Mouse (Mus musculus): ENCODE results near the gene Ccl26.
"Not testable (repeated sequence)": the region's sequence is repeated elsewhere in the genome, so short reads cannot be mapped to it uniquely, and the experiment has no call there.

The Ccl26 gene

DNA sequence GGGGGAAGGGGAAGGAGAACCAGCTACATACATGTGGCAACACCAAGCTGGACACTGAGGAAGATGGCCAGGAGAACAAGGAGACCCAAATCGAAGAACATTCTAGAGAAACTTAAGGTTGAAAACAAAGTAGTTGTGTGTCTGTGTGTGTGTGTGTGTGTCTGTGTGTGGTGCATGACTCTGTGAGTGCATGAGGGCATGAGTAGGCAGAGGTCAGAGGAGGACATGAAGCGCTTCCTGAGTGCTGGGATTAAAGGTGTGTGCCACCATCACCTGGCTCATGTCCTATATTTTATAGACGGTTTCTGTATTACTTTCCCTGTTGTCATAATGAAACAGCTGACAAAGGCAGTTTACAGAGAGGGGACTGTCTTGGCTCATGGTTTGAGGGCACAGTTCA, at the start of gene Ccl26:
TSS of gene Ccl26 (minus strand) at position 101 of the 400 bp plus-strand sequence.
- no peak for DNase-seq (ENCODE audit: low spot score in 2 of 2)

DNA sequence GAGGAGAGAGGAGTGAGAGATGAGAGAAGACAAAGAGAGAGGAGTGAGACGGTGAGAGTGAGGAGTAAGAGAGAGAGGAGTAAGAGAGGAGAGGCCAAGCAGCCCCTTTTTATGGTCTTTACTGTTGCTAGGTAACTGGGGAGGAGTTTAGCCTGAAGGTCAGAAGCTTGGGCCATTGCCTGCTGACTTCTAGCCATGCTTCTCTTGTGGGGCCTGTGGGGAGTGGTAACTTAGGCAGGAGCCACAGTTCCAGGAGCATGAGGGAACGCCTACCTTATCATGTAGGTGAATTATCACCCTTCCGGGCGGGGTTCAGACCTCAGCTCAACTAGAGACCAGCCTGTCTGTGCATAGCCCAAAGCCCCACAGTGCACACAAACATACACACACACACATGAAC, 46.4 kb upstream of the Ccl26 start:
- DNase-seq (ENCODE audit: low spot score in 2 of 2): no peak

DNA sequence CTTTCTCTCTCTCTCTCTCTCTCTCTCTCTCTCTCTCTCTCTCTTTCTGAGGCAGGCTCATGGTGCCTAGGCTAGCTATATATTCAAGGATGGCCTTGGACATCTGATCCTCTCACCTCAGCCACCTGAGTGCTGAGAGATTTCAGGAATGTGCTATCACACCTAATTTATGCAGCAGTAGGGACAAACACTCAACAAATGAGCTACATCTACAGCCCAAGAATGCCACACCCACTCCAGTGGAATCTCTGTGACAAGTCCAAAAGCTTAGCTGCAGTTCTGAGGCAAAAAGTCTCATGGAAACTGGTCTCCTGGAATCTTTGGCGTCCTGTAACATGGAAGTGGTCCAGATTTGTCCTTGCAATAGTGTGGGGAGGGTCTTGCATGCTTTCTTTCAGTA, 44.2 kb upstream of the Ccl26 start:
- DNase-seq (ENCODE audit: low spot score in 2 of 2): no peak

- not testable (repeated sequence) for DNase-seq (ENCODE audit: low spot score in 2 of 2)
Measured at GRCm38 (mm10) chr5:135606717-135607116, 43.3 kb upstream of the Ccl26 start.

DNA sequence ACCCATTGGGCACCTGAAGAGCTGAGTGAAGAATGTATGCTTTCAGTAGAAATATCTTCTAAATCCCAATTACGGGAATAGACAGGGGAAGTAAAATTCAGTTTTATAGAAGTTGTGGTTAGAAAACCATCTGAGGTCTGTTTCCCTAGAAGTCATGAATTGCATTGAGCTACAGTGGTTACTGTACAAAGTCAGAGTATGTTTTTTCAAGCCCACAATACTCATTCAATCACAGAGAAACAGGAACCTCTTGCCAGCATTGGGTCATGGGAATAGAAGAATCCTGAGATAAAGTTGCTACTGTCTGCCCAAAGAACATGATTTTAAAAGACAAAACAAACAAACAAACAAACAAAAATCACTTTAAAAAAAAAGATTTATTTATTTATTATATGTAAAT, 41.3 kb upstream of the Ccl26 start:
- DNase-seq (ENCODE audit: low spot score in 2 of 2): not testable (repeated sequence)

DNA sequence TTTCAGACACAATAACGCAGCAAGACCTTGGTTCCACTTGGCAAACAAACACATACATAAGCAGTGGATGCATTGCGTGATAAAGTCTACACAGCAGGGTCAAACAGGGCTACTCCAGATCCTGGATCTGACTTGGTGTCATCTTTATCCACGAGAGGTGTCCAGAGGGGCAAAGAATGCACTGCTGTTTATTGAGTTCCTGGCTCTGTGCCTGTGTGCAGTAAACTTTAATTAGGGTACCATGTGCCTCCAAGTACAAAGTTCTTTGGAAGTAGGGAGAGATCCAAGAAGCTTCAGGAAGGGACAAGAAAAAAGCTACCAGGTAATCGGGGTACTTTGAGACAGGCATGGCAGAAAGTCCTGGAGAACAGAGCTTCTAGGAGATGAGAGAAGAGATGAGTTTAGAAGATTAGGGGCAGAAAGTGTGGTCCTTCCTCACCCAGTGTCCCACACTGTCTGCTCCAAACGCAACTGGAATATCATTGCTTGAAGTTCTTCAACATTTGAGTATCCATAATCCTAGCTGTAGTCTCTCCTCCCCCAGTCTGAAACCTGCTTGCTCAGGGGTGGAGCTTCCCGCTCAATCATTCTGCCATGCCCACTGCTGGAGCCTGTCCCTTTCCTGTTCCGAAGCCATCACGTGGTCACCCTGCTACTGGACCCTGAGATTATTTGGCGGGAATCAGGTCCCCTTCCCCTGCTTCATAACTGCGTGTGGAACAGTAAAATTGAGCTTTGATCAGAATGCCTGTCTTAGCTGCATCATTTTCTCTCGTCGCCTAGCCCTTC, 26.8 kb upstream of the Ccl26 start:
- no peak for DNase-seq (ENCODE audit: low spot score in 2 of 2)

DNA sequence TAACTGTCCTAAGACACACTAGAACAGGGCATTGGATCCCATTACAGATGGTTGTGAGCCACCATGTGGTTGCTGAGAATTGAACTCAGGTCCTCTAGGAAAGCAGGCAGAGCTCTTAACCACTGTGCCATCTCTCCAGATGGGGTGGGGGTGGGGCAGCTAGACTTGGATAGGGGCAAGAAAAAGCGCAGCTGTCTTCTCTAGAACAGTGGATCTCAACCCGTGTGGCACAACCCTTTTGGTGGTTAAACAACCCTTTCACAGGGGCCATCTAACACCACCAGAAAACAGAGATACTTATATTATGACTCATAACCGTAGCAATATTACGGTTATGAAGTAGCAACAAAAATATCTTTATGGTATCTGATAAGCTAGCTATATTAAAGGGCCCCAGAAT, 24.4 kb upstream of the Ccl26 start:
- DNase-seq (ENCODE audit: low spot score in 2 of 2): no peak

- no peak for DNase-seq (ENCODE audit: low spot score in 2 of 2)
Measured at GRCm38 (mm10) chr5:135585691-135586090, 22.3 kb upstream of the Ccl26 start.

- no peak for DNase-seq (ENCODE audit: low spot score in 2 of 2)
Measured at GRCm38 (mm10) chr5:135582330-135582729, 19.0 kb upstream of the Ccl26 start.

DNA sequence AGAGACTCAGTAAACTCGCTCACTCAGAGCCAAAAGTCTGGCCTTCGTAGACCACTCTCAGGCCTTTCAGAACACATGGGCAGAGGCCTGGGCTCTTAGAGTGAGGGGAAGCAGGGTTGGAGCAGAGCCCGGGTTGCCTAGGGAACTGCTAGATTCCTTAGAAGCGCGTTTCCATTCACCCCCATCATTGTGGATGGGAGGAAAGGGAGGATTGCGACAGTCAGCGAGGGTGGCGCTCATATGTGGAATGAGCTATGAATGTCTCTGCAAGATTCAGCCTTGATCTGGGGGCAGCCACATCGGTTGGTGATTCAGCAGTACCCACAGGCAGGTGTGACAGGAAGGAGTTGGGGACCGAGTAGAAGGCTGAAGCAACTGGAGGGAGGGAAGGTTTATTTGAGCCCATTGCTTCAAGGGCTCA, 16.0 kb upstream of the Ccl26 start:
- DNase-seq (ENCODE audit: low spot score in 2 of 2): no peak

- DNase-seq (ENCODE audit: low spot score in 2 of 2): no peak
Measured at GRCm38 (mm10) chr5:135576055-135576454, 12.7 kb upstream of the Ccl26 start.

DNA sequence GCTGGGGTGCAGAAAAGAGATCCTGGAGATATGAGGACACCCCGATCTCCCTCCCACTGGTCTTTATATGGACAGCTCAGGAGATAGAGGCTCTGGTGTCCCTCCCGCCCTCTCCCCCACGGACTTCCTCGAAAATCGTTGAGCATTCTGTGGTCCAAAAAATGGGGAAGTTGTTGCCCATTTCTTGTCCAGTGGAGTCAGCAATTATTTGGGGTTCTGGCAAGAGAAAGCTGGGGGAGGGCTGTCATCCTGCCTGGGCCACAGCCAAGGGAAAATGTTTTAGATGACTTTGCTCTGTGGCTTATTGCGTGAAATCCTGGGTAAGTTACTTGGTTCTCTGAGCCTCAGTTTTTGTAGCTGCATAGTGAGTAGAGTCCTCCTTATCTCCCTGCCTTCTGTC, 9.6 kb upstream of the Ccl26 start, which contains the start of gene Ccl24:
TSS of gene Ccl24 (minus strand) at position 44 of the 400 bp plus-strand sequence.
- DNase-seq (ENCODE audit: low spot score in 2 of 2): peak; percentile 42 to 55

DNA sequence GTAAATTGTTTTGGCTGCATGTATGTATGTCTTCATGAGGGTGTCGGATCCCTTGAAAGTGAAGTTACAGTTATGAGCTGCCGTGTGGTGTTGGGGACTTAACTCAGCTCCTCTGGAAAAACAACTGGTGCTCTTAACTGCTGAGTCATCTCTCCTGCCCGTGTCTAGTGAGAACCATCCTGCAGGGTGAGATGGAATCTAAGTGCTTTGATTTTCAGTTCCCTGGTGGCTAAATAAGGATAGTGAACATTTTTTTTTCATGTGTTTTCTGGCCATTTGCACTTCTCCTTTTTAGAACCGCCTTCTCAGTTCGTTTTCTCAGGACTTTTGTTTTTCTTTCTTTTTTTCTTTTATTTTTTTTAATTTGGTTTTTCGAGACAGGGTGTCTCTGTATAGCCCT, 5.3 kb upstream of the Ccl26 start:
- no peak for DNase-seq (ENCODE audit: low spot score in 2 of 2)

- no peak for DNase-seq (ENCODE audit: low spot score in 2 of 2)
Measured at GRCm38 (mm10) chr5:135567556-135568265, 4.3 kb upstream of the Ccl26 start.

DNA sequence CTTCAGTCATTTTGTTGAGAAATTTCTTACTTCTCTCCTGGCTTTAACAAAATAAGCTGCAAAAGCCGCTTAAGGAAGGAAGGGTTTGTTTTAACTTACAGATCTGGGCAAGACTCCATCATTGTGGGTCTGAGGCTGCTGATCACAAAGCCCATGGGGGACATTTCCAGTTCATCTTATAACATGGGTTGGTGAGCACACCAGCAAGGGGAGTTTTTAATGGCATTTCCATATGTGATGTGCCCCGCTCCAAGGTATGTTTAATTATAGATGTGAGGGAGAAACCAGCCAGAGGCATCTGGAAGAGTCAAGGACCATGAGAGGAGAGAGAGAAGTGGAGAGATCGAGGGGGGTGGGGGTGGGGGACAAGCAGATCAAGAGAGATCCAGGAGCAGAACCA, 5.7 kb downstream of the Ccl26 start:
- DNase-seq (ENCODE audit: low spot score in 2 of 2): no peak

- no peak for DNase-seq (ENCODE audit: low spot score in 2 of 2)
Measured at GRCm38 (mm10) chr5:135557051-135557450, 6.3 kb downstream of the Ccl26 start.

DNA sequence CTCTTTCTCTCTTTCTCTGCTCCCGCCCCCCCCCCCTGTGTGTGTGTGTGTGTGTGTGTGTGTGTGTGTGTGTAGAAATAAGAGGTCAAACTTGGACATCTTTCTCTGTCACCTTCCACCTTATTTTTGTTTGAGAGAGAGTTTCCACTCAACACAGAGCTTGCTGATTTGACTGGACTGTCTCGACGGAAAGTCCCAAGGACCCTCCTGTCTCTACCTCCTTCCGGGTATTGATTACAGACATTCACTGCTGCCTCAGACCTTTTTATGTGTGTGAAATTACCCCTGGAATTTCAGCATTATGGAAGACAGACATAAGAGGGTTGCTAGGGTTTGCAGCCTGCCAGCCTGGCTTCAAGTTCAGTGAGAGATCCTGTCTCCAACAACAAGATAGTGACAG, 7.1 kb downstream of the Ccl26 start:
- DNase-seq (ENCODE audit: low spot score in 2 of 2): no peak

GRCm38 (mm10) chr5:135551591-135551990, 11.8 kb downstream of the Ccl26 start:
- DNase-seq (ENCODE audit: low spot score in 2 of 2): no peak

DNA sequence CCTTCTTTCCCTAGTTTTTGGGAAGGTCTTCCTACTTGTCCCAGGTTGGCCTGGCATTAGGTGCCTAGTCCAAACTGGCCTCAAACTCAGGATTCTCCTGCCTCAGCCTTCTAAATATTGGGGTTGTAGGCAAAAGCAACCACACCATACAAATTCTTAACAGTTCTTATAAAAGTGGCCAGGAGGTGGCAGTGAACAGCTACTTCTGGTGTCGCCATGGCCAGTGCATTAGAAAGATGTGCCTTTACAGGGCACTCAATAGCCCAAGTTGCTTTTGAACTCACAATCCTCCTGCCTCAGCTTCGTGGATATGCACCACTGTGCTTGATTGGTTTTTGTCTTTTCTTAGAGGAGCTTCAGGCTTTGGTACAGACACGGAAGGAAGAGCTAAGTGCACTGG, 12.5 kb downstream of the Ccl26 start:
- DNase-seq (ENCODE audit: low spot score in 2 of 2): peak in 1 of 2 experiments; percentile 32

DNA sequence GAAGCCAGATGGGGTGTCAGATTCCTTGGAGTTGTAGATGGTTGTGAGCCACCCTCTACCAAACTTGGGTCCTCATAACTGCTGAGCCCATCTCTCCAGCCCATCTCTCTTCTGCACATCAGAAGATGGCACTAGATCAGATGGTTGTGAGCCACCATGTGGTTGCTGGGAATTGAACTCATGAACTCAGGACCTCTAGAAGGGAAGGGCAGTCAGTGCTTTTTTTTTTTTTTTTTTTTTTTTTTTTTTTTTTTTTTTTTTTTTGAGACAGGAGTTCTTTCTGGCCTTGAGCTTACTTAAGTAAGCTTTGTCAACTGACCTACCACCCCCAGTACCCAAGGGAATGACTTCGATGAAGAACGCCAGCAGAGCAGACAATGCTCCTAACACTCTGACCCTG, 15.4 kb downstream of the Ccl26 start:
- DNase-seq (ENCODE audit: low spot score in 2 of 2): no peak

DNA sequence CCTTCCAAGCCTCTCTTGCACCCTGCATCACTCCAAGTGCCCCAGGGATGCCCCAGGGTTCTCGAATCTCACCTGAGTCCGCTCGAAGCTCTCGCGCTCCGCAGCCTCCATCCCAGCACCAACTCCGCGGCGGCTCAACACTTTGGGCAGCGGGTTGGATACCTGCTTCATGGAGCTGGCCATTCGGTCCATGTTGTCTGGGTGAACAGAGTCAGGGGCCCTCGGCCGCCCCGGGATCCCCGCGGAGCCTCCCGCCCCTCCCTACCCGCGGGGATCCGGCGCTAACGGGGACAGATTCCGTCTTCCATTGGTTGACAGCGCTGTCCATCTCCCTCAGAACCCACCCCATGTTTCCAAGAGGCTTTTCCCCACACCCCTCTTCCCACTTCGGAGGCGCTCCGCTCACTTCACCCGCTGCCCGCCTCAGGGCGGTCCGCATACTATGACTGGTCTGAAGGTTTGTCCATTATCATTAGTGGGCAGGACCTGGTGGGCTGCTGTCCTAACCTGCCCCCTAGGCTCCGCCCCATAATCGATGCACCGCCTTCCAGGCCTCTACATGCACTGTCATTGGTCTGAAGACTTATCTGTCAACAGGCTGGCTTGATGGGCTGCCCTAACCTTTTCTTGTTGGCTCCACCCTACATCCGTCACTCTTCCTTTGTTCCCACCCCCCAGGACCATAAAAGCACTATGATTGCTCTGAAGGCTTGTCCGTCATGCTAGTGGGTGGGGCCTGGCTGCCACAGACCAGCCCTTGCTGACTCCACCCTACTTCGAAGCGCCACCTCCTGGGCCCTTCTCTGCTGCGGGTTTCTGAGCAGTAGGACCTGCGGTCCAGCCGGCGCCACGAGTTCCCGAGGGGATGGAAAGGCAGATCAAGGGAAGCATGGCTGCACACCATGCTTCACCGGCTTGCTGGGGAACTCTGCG, 18.2 kb downstream of the Ccl26 start, which contains the start of gene Hip1:
TSS of gene Hip1 (minus strand) at position 256 of the 933 bp plus-strand sequence.
- DNase-seq (ENCODE audit: low spot score in 2 of 2): peak; percentile 100

GRCm38 (mm10) chr5:135544032-135544558, 19.3 kb downstream of the Ccl26 start:
- DNase-seq (ENCODE audit: low spot score in 2 of 2): peak; percentile 36 to 44
